Mouse (Mus musculus) brain, embryonic 14.5 days (tissue): ENCODE data around the gene Arhgap44.

Experiments used
- CTCF ChIP-seq: fragments of 200-500 bp; IDR thresholded peaks from 2 replicates; pipeline ENCODE4 v1.5.1; 2012; ENCODE audit warnings: inconsistent platforms, mild to moderate bottlenecking, moderate library complexity, borderline replicate concordance; ENCODE audit not compliant: insufficient read depth, insufficient read length; ENCODE audit errors: extremely low read depth
- POLR2A ChIP-seq: fragments of 200-500 bp; IDR thresholded peaks from 2 replicates; pipeline ENCODE4 v1.6.1; 2012; ENCODE audit warnings: mild to moderate bottlenecking, inconsistent platforms, borderline replicate concordance; ENCODE audit not compliant: poor library complexity, insufficient read depth, insufficient read length, severe bottlenecking; ENCODE audit errors: extremely low read depth

- TF ChIP-seq POLR2A (no peak), CTCF (no peak)
Observed at GRCm38 (mm10) chr11:65137145-65137652, 25.6 kb downstream of the Arhgap44 start.
